Comparison of ENCODE assay signal across 18 mouse cellular contexts in genomic region chr17:55475974-55476373, GRCm38 (mm10). TPM values are rescaled to one million over a fixed set of nuclear protein-coding genes. Genes with fewer than 3 reads are reported as not detected.
"Had no signal": no experiment of that assay in that cellular context is flagged by ENCODE, and none has a peak within 500 bp of the region (broad histone marks: within the 10 kb centered on the region; RNA-seq: fewer than 3 reads in every experiment).

No protein-coding gene starts in this region.

- H3K4me2 ChIP-seq: liver, embryonic 13.5 days; liver, embryonic 15.5 days; lung, embryonic 15.5 days; midbrain, embryonic 11.5 days; midbrain, embryonic 13.5 days; midbrain, embryonic 15.5 days; neural tube, embryonic 12.5 days had no signal

- H3K27me3 ChIP-seq: liver, embryonic 13.5 days; liver, embryonic 15.5 days; lung, embryonic 15.5 days; megakaryocyte, embryonic 14.5 days; midbrain, embryonic 13.5 days; midbrain, embryonic 15.5 days; neural tube, embryonic 12.5 days had no signal

- DNase-seq: liver, embryonic 13.5 days; liver, postnatal 0 days; lung, adult 2 months; lung, postnatal 14 days; lung, postnatal 36 days; right cerebral cortex, postnatal 14 days; thymus, adult 2 months; thymus, postnatal 25 days had no signal

- H3K9me3 ChIP-seq: liver, embryonic 13.5 days; liver, embryonic 15.5 days; lung, embryonic 15.5 days; midbrain, embryonic 13.5 days; midbrain, embryonic 15.5 days; neural tube, embryonic 12.5 days had no signal

- H3K9ac ChIP-seq: liver, embryonic 13.5 days; liver, embryonic 15.5 days; liver, postnatal 0 days; lung, embryonic 15.5 days; midbrain, embryonic 13.5 days; midbrain, embryonic 15.5 days; neural tube, embryonic 12.5 days had no signal

- ATAC-seq: liver, postnatal 0 days; lung, postnatal 0 days; midbrain, embryonic 13.5 days; midbrain, embryonic 15.5 days had no signal

- H3K4me3 ChIP-seq: liver, embryonic 13.5 days; liver, embryonic 15.5 days; lung, embryonic 15.5 days; megakaryocyte, embryonic 14.5 days; midbrain, embryonic 13.5 days; midbrain, embryonic 15.5 days; neural tube, embryonic 12.5 days had no signal

- H3K4me1 ChIP-seq: liver, embryonic 13.5 days; liver, embryonic 15.5 days; lung, embryonic 15.5 days; megakaryocyte, embryonic 14.5 days; midbrain, embryonic 13.5 days; neural tube, embryonic 12.5 days had no signal

- H3K36me3 ChIP-seq: liver, embryonic 13.5 days; liver, embryonic 15.5 days; lung, embryonic 15.5 days; midbrain, embryonic 15.5 days; neural tube, embryonic 12.5 days had no signal

- H3K27ac ChIP-seq: liver, embryonic 13.5 days; liver, embryonic 15.5 days; lung, embryonic 15.5 days; macrophage; midbrain, embryonic 13.5 days; midbrain, embryonic 15.5 days; neural tube, embryonic 12.5 days had no signal

RNA-seq across cellular contexts. Expression of gene St6gal2, which starts 30.8 kb away (rescaled TPM):
- polyA plus RNA-seq: liver, postnatal 0 days; macrophage; testis, adult 2 months had no signal
